In the genomic region with DNA sequence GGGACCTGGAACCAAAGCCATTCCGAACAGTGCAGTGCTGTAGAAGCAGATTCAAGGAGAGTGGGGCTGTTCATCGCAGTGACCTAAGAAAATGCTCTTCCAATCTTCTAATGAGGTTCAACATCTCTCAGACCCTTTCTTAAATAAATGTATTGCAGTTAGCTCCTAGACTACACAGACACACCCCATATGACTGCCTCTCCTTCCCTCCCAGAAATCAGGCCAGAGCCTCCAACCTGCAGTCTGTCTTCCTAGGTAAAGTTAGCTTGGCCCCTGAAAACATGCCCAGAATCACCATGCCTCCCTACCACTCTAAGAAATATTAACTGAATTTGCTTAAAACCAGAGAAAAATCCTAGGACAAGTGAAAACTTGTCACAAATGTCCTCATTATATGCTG, we compare ENCODE assay signal across 12 mouse cellular contexts. TPM values are rescaled to one million over a fixed set of nuclear protein-coding genes. Genes with fewer than 3 reads are reported as not detected.
DNase-seq lines count a peak whose midpoint lies in the region; ATAC-seq and TF ChIP-seq lines count a peak whose summit lies in the region.
"Had no signal": no experiment of that assay in that cellular context is flagged by ENCODE, and none has a peak within 500 bp of the region (broad histone marks: within the 10 kb centered on the region; RNA-seq: fewer than 3 reads in every experiment).

No protein-coding gene starts in this region.

- no peaks in the 10 kb centered on the region for H3K4me1 ChIP-seq in intestine, embryonic 15.5 days (replicated peaks)
- no peaks in the 10 kb centered on the region for H3K4me1 ChIP-seq in intestine, postnatal 0 days (replicated peaks; ENCODE audit: control insufficient read depth, insufficient read depth, low read length)
- H3K4me1 ChIP-seq in stomach, embryonic 15.5 days = 0 out of 2 replicates have a peak, but pooled peaks cover 4% of the 10 kb centered on the region
- H3K4me1 ChIP-seq in stomach, postnatal 0 days (replicated peaks; ENCODE audit: control insufficient read depth, insufficient read depth) = no peaks in the 10 kb centered on the region
- H3K4me1 ChIP-seq in embryonic facial prominence, embryonic 13.5 days = peaks cover 7% of the 10 kb centered on the region; the same call in 1 of the 2 replicates

- H3K27ac ChIP-seq in intestine, embryonic 15.5 days = no peak overlapping the region
- H3K27ac ChIP-seq in intestine, postnatal 0 days (ENCODE audit: low read depth, low read length) = no peak overlapping the region
- no peak overlapping the region for H3K27ac ChIP-seq in stomach, embryonic 15.5 days
- H3K27ac ChIP-seq in stomach, postnatal 0 days (replicated peaks) = no peak overlapping the region
- no peak overlapping the region for H3K27ac ChIP-seq in embryonic facial prominence, embryonic 13.5 days
- H3K27ac ChIP-seq in left cerebral cortex, adult 2 months = no peak overlapping the region
- H3K27ac ChIP-seq: kidney, postnatal 0 days had no signal

- H3K4me3 ChIP-seq in intestine, embryonic 15.5 days (replicated peaks) = no peak overlapping the region
- no peak overlapping the region for H3K4me3 ChIP-seq in intestine, postnatal 0 days (ENCODE audit: low read depth, low read length)
- no peak overlapping the region for H3K4me3 ChIP-seq in stomach, embryonic 15.5 days (replicated peaks)
- no peak overlapping the region for H3K4me3 ChIP-seq in stomach, postnatal 0 days (ENCODE audit: low read depth, low read length)
- H3K4me3 ChIP-seq in embryonic facial prominence, embryonic 13.5 days = no peak overlapping the region
- H3K4me3 ChIP-seq in left cerebral cortex, adult 2 months = no peak overlapping the region

- DNase-seq in stomach, postnatal 0 days (ENCODE audit: low spot score) = no peak
- DNase-seq in left cerebral cortex, adult 2 months (ENCODE audit: extremely low spot score in 1 of 2, low spot score in 2 of 2) = no peak
- DNase-seq: cerebellum, postnatal 10 days; layer of hippocampus, postnatal 36 days had no signal

- 87% methylated on average over 2 of the region's 2 CpGs for WGBS in intestine, embryonic 15.5 days
- WGBS in intestine, postnatal 0 days = 78% methylated on average over 2 of the region's 2 CpGs
- 79% methylated on average over 2 of the region's 2 CpGs for WGBS in stomach, embryonic 15.5 days
- 92% methylated on average over 2 of the region's 2 CpGs for WGBS in stomach, postnatal 0 days
- WGBS in embryonic facial prominence, embryonic 13.5 days = 86% methylated on average over 2 of the region's 2 CpGs

- H3K9ac ChIP-seq in intestine, embryonic 15.5 days = no peak overlapping the region
- H3K9ac ChIP-seq in intestine, postnatal 0 days (ENCODE audit: low read depth, low read length) = no peak overlapping the region
- H3K9ac ChIP-seq in stomach, embryonic 15.5 days = no peak overlapping the region
- H3K9ac ChIP-seq in stomach, postnatal 0 days (ENCODE audit: low read length) = no peak overlapping the region
- no peak overlapping the region for H3K9ac ChIP-seq in embryonic facial prominence, embryonic 13.5 days

- H3K27me3 ChIP-seq in intestine, embryonic 15.5 days (replicated peaks) = no peaks in the 10 kb centered on the region
- no peaks in the 10 kb centered on the region for H3K27me3 ChIP-seq in intestine, postnatal 0 days (replicated peaks; ENCODE audit: control insufficient read depth, insufficient read depth, low read length)
- H3K27me3 ChIP-seq in stomach, embryonic 15.5 days (replicated peaks) = no peaks in the 10 kb centered on the region; the same call in 1 of the 2 replicates
- H3K27me3 ChIP-seq in stomach, postnatal 0 days (ENCODE audit: control insufficient read depth, insufficient read depth, low read length) = no peaks in the 10 kb centered on the region
- H3K27me3 ChIP-seq in embryonic facial prominence, embryonic 13.5 days = peaks cover 21% of the 10 kb centered on the region

- peak overlapping the region; percentile 7; the same call in 1 of the 2 replicates for H3K4me2 ChIP-seq in intestine, embryonic 15.5 days (replicated peaks)
- H3K4me2 ChIP-seq in intestine, postnatal 0 days (replicated peaks; ENCODE audit: low read depth) = no peak overlapping the region
- H3K4me2 ChIP-seq in stomach, embryonic 15.5 days = 0 out of 2 replicates have a peak overlapping the region, but pooled peaks have one; percentile 19
- no peak overlapping the region for H3K4me2 ChIP-seq in stomach, postnatal 0 days (replicated peaks; ENCODE audit: low read depth)
- H3K4me2 ChIP-seq in embryonic facial prominence, embryonic 13.5 days = peak overlapping the region; percentile 14; the same call in 1 of the 2 replicates

- intact Hi-C loops in left cerebral cortex, adult 2 months (cut with DNase I) = no loop called here

- no peak for TF ChIP-seq CTCF in intestine, postnatal 0 days (IDR thresholded peaks at IDR 0.05; ENCODE audit: low read depth)
- no peak for TF ChIP-seq CTCF in stomach, postnatal 0 days (IDR thresholded peaks at IDR 0.05; ENCODE audit: low read depth)
- TF ChIP-seq CTCF in left cerebral cortex, adult 2 months (IDR thresholded peaks at IDR 0.05) = no peak

- H3K36me3 ChIP-seq in intestine, embryonic 15.5 days = no peaks in the 10 kb centered on the region
- no peaks in the 10 kb centered on the region for H3K36me3 ChIP-seq in intestine, postnatal 0 days (ENCODE audit: control insufficient read depth, insufficient read depth)
- no peaks in the 10 kb centered on the region for H3K36me3 ChIP-seq in stomach, embryonic 15.5 days
- no peaks in the 10 kb centered on the region for H3K36me3 ChIP-seq in stomach, postnatal 0 days (ENCODE audit: control insufficient read depth, insufficient read depth, low read length)
- no peaks in the 10 kb centered on the region for H3K36me3 ChIP-seq in embryonic facial prominence, embryonic 13.5 days

- no peaks in the 10 kb centered on the region for H3K9me3 ChIP-seq in intestine, embryonic 15.5 days
- no peaks in the 10 kb centered on the region for H3K9me3 ChIP-seq in intestine, postnatal 0 days (ENCODE audit: control insufficient read depth)
- H3K9me3 ChIP-seq in stomach, embryonic 15.5 days = no peaks in the 10 kb centered on the region
- H3K9me3 ChIP-seq in stomach, postnatal 0 days (ENCODE audit: control insufficient read depth, low read length) = no peaks in the 10 kb centered on the region
- H3K9me3 ChIP-seq in embryonic facial prominence, embryonic 13.5 days = no peaks in the 10 kb centered on the region

- TF ChIP-seq EP300 in stomach, postnatal 0 days (optimal IDR thresholded peaks at IDR 0.05) = no peak

- no peak for ATAC-seq in intestine, embryonic 15.5 days
- no peak for ATAC-seq in intestine, postnatal 0 days
- ATAC-seq in stomach, embryonic 15.5 days (ENCODE audit: insufficient read depth, low FRiP score, low read depth) = no peak
- ATAC-seq in stomach, postnatal 0 days (ENCODE audit: low FRiP score, low TSS enrichment) = no peak
- ATAC-seq in embryonic facial prominence, embryonic 13.5 days (ENCODE audit: insufficient number of reproducible peaks, insufficient read depth, low FRiP score, low TSS enrichment, low read depth) = no peak
- ATAC-seq in megakaryocyte progenitor cell, adult 5-6 weeks (replicated peaks; ENCODE audit: poor library complexity) = 0 out of 2 replicates have a peak, but pooled peaks have one; percentile 0

RNA-seq across cellular contexts. Expression of a gene that starts 33.3 kb away (rescaled TPM):
- 0.14 and 0.20 TPM in 2 replicates for polyA plus RNA-seq in intestine, embryonic 15.5 days (2015; fragmentation: Nextera tagmentation; extraction: Ambion mirVana)
- 0.54 and 0.56 TPM in 2 replicates for polyA plus RNA-seq in intestine, postnatal 0 days (2015; fragmentation: Nextera tagmentation; extraction: Ambion mirVana)
- 0.28 and 0.37 TPM in 2 replicates for polyA plus RNA-seq in stomach, embryonic 15.5 days (2015; fragmentation: Nextera tagmentation; extraction: Ambion mirVana)
- polyA plus RNA-seq in stomach, postnatal 0 days (2015; fragmentation: Nextera tagmentation; extraction: Ambion mirVana) = 0.18 and 0.36 TPM in 2 replicates
- polyA plus RNA-seq in embryonic facial prominence, embryonic 13.5 days (2015; fragmentation: Nextera tagmentation; extraction: Ambion mirVana) = 0.20 TPM in 1 of 2 replicates, not detected in the other
- not detected in 2 replicates for total RNA-seq in megakaryocyte progenitor cell, adult 5-6 weeks (2015)
- total RNA-seq in megakaryocyte progenitor cell, adult 5-6 weeks (2017) = not detected in 2 replicates
- not detected for total RNA-seq in left cerebral cortex, adult 2 months (2021)
- total RNA-seq: ES-E14; granulocyte monocyte progenitor cell, adult 5-6 weeks; layer of hippocampus, postnatal 36 days had no signal

RNA-seq across cellular contexts. Expression of a gene that starts 39.6 kb away (rescaled TPM):
- 0.29 and 0.37 TPM in 2 replicates for polyA plus RNA-seq in intestine, embryonic 15.5 days (2015; fragmentation: Nextera tagmentation; extraction: Ambion mirVana)
- polyA plus RNA-seq in intestine, postnatal 0 days (2015; fragmentation: Nextera tagmentation; extraction: Ambion mirVana) = 0.07 TPM in 1 of 2 replicates, not detected in the other
- polyA plus RNA-seq in stomach, embryonic 15.5 days (2015; fragmentation: Nextera tagmentation; extraction: Ambion mirVana) = 0.72 and 0.78 TPM in 2 replicates
- 0.10 and 0.28 TPM in 2 replicates for polyA plus RNA-seq in stomach, postnatal 0 days (2015; fragmentation: Nextera tagmentation; extraction: Ambion mirVana)
- polyA plus RNA-seq in embryonic facial prominence, embryonic 13.5 days (2015; fragmentation: Nextera tagmentation; extraction: Ambion mirVana) = 1.5 and 1.9 TPM in 2 replicates
- total RNA-seq in megakaryocyte progenitor cell, adult 5-6 weeks (2015) = not detected in 2 replicates
- not detected in 2 replicates for total RNA-seq in megakaryocyte progenitor cell, adult 5-6 weeks (2017)
- total RNA-seq in left cerebral cortex, adult 2 months (2021) = 1 to 10 TPM; 1.7 to 1.8 TPM
- total RNA-seq: granulocyte monocyte progenitor cell, adult 5-6 weeks had no signal

Comparison
In these comparisons a context has a peak if more than half of its experiments do, and no peak if none do; other contexts are left out.
1. H3K4me2 ChIP-seq: peak in intestine, embryonic 15.5 days (single experiment), stomach, embryonic 15.5 days (single experiment) and embryonic facial prominence, embryonic 13.5 days (single experiment); none in intestine, postnatal 0 days (single experiment) and stomach, postnatal 0 days (single experiment).